Mouse (Mus musculus) heart, postnatal 0 days (tissue): Measurements from ENCODE around the gene Rbfox1.

Source experiments
- CTCF ChIP-seq: IDR thresholded peaks from 2 replicates; pipeline ENCODE4 v1.5.1; 2016; ENCODE audit warnings: antibody characterized with exemption, control low read depth, low read depth
- EP300 ChIP-seq: IDR thresholded peaks from 2 replicates; pipeline ENCODE4 v1.6.1; 2016; ENCODE audit warnings: antibody characterized with exemption, low read depth

DNA sequence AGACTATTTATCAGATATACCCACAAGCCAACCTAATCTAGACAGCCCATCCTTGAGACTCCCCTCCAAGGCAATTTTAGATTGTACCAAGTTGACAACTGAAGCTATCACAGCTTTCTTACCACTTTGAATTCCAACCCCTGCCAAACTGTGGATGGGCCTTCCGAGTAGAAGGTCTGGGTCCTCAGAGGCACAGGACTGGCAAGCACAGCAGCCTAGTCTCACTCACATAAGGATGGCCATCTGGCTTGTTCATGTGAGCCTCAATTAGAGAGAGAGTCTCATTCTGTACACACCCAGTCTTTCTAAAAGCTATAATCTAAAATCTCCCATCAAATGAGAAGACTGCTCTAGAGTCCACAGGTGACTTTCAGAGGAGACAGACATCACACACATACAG, 1173.4 kb downstream of the Rbfox1 start:
- TF ChIP-seq EP300 (no peak), CTCF (no peak)
